ENCODE assay signal across 8 mouse cellular contexts in genomic region chrX:74282395-74283091, GRCm38 (mm10). TPM values are rescaled to one million over a fixed set of nuclear protein-coding genes. Genes with fewer than 3 reads are reported as not detected.
DNase-seq lines count a peak whose midpoint lies in the region; ATAC-seq lines count a peak whose summit lies in the region.

No protein-coding gene starts in this region.

- H3K9me3 ChIP-seq in intestine, embryonic 15.5 days, result no peaks in the 10 kb centered on the region

- 21% methylated on average over 39 of the region's 39 CpGs for WGBS in intestine, embryonic 15.5 days

- peak; percentile 71 for ATAC-seq in intestine, embryonic 15.5 days

- H3K9ac ChIP-seq in intestine, embryonic 15.5 days, result peak overlapping the region; percentile 59

- H3K4me2 ChIP-seq in intestine, embryonic 15.5 days (replicated peaks), result peak overlapping the region; percentile 68

- no peaks in the 10 kb centered on the region for H3K4me1 ChIP-seq in intestine, embryonic 15.5 days (replicated peaks)

- peak; percentile 70 to 72 for DNase-seq in adrenal gland, adult 18-20 months (ENCODE audit: low spot score in 2 of 2)
- DNase-seq in embryo, embryonic 11 days, result peak; percentile 91
- peak; percentile 84 for DNase-seq in gastrocnemius, postnatal 25 days
- DNase-seq in left cerebral cortex, postnatal 25 days (ENCODE audit: low spot score in 2 of 2), result peak; percentile 83 to 92
- peak; percentile 79 for DNase-seq in mesoderm, embryonic 11.5 days (ENCODE audit: low read depth, low spot score)
- peak; percentile 81 to 82 for DNase-seq in right cerebral cortex, postnatal 36 days (ENCODE audit: low spot score in 2 of 2)
- peak; percentile 75 to 81 for DNase-seq in urinary bladder, postnatal 4 days (ENCODE audit: low spot score in 2 of 2)

- intact Hi-C loops in left cerebral cortex, postnatal 25 days (cut with DNase I), result loop anchor here (2.0 kb wide), 2 partner anchors 14 to 22 kb away; partner anchors contain the start of genes Atp6ap1 and Gdi1

- peak overlapping the region; percentile 54 for H3K4me3 ChIP-seq in intestine, embryonic 15.5 days (replicated peaks)

- H3K27ac ChIP-seq in intestine, embryonic 15.5 days, result peak overlapping the region; percentile 86

- H3K27me3 ChIP-seq in intestine, embryonic 15.5 days (replicated peaks), result no peaks in the 10 kb centered on the region

- H3K36me3 ChIP-seq in intestine, embryonic 15.5 days, result no peaks in the 10 kb centered on the region

RNA-seq across cellular contexts. Expression of gene Dnase1l1, which starts 0.4 kb away (rescaled TPM):
- total RNA-seq in adrenal gland, adult 18-20 months (2021), result 10 to 100 TPM; 14.7 to 17.1 TPM
- 10 to 100 TPM; 90.3 to 95.9 TPM for total RNA-seq in gastrocnemius, postnatal 25 days (2021)
- polyA plus RNA-seq in intestine, embryonic 15.5 days (2015; fragmentation: Nextera tagmentation; extraction: Ambion mirVana), result 11.0 TPM in 2 replicates
- total RNA-seq in left cerebral cortex, postnatal 25 days (2021), result 1 to 10 TPM; 2.1 to 2.3 TPM

RNA-seq across cellular contexts. Expression of gene Taz, which starts 0.8 kb away (rescaled TPM):
- 10 to 100 TPM; 64.6 to 81.8 TPM for total RNA-seq in adrenal gland, adult 18-20 months (2021)
- 10 to 100 TPM; 40.4 to 43.5 TPM for total RNA-seq in gastrocnemius, postnatal 25 days (2021)
- 74.9 and 81.1 TPM in 2 replicates for polyA plus RNA-seq in intestine, embryonic 15.5 days (2015; fragmentation: Nextera tagmentation; extraction: Ambion mirVana)
- 10 to 100 TPM; 48.5 to 55.5 TPM for total RNA-seq in left cerebral cortex, postnatal 25 days (2021)

RNA-seq across cellular contexts. Expression of gene Rpl10, which starts 11.9 kb away (rescaled TPM):
- 100 to 1,000 TPM; 395 to 419 TPM for total RNA-seq in adrenal gland, adult 18-20 months (2021)
- 100 to 1,000 TPM; 164 to 171 TPM for total RNA-seq in gastrocnemius, postnatal 25 days (2021)
- polyA plus RNA-seq in intestine, embryonic 15.5 days (2015; fragmentation: Nextera tagmentation; extraction: Ambion mirVana), result 818 and 879 TPM in 2 replicates
- total RNA-seq in left cerebral cortex, postnatal 25 days (2021), result 100 to 1,000 TPM; 137 to 162 TPM

RNA-seq across cellular contexts. Expression of gene Atp6ap1, which starts 14.4 kb away (rescaled TPM):
- total RNA-seq in adrenal gland, adult 18-20 months (2021), result 100 to 1,000 TPM; 206 to 258 TPM
- 10 to 100 TPM; 70.9 to 94.0 TPM for total RNA-seq in gastrocnemius, postnatal 25 days (2021)
- polyA plus RNA-seq in intestine, embryonic 15.5 days (2015; fragmentation: Nextera tagmentation; extraction: Ambion mirVana), result 120 and 126 TPM in 2 replicates
- total RNA-seq in left cerebral cortex, postnatal 25 days (2021), result 100 to 1,000 TPM; 360 to 380 TPM

RNA-seq across cellular contexts. Expression of gene Gdi1, which starts 22.3 kb away (rescaled TPM):
- 100 to 1,000 TPM; 245 to 250 TPM for total RNA-seq in adrenal gland, adult 18-20 months (2021)
- 10 to 100 TPM; 28.2 to 42.7 TPM for total RNA-seq in gastrocnemius, postnatal 25 days (2021)
- 158 and 168 TPM in 2 replicates for polyA plus RNA-seq in intestine, embryonic 15.5 days (2015; fragmentation: Nextera tagmentation; extraction: Ambion mirVana)
- total RNA-seq in left cerebral cortex, postnatal 25 days (2021), result 100 to 1,000 TPM; 603 to 616 TPM

Comparison
In these comparisons a context has a peak if more than half of its experiments do, and no peak if none do; other contexts are left out.
1. Peak in every context shown above with its lines: DNase-seq, ATAC-seq, H3K4me3 ChIP-seq and H3K27ac ChIP-seq.
2. RNA of gene Dnase1l1, which starts 0.4 kb away (total RNA-seq): 90.3 to 95.9 TPM in gastrocnemius, postnatal 25 days; 14.7 to 17.1 TPM in adrenal gland, adult 18-20 months and 2.1 to 2.3 TPM in left cerebral cortex, postnatal 25 days; every median in the first group is over 4 times any median in the second.